Mouse (Mus musculus) hindbrain, postnatal 0 days (tissue): ENCODE results near the gene Nell1. TPM values are rescaled to one million over a fixed set of nuclear protein-coding genes. Genes with fewer than 3 reads are reported as not detected.
A peak's percentile ranks its signal among the peaks of the same experiment; 100 is the strongest.

Experiments
- ATAC-seq: fragments of 200-750 bp; cut with Nextera tagmentation; 2 replicates; pipeline ENCODE4 v1.8.0; 2017; ENCODE audit warnings: mild to moderate bottlenecking, moderate TSS enrichment, moderate library complexity
- DNase-seq: peaks from one replicate; pipeline ENCODE4 v3.0.0-alpha.2; 2015; ENCODE audit warnings: low spot score
- H3K27ac ChIP-seq: fragments of 300-500 bp; sonication (generic); 2 replicates; pipeline ENCODE4 v1.5.1; 2014; ENCODE audit warnings: mild to moderate bottlenecking
- H3K27me3 ChIP-seq: fragments of 300-500 bp; sonication (generic); 2 replicates; pipeline ENCODE4 v1.6.1; 2014; ENCODE audit warnings: low read length, mixed read lengths; ENCODE audit not compliant: insufficient read depth
- H3K36me3 ChIP-seq: fragments of 300-500 bp; sonication (generic); 2 replicates; pipeline ENCODE4 v1.6.1; 2014; ENCODE audit warnings: low read length, mixed read lengths; ENCODE audit not compliant: insufficient read depth
- H3K4me1 ChIP-seq: fragments of 300-500 bp; sonication (generic); 2 replicates; pipeline ENCODE4 v1.6.1; 2014; ENCODE audit warnings: antibody characterized with exemption, low read length, mixed read lengths; ENCODE audit not compliant: insufficient read depth
- H3K4me2 ChIP-seq: fragments of 300-500 bp; sonication (generic); 2 replicates; pipeline ENCODE4 v1.6.1; 2014; ENCODE audit warnings: low read depth, mild to moderate bottlenecking, low read length, moderate library complexity, mixed read lengths
- H3K4me3 ChIP-seq: fragments of 300-500 bp; sonication (generic); 2 replicates; pipeline ENCODE4 v1.5.1; 2014; ENCODE audit warnings: low read length
- H3K9ac ChIP-seq: fragments of 300-500 bp; sonication (generic); replicated peaks from 2 replicates; pipeline ENCODE4 v1.6.1; 2014; ENCODE audit warnings: mild to moderate bottlenecking, low read length, moderate library complexity, mixed read lengths
- H3K9me3 ChIP-seq: fragments of 300-500 bp; sonication (generic); 2 replicates; pipeline ENCODE4 v1.6.1; 2016; ENCODE audit warnings: low read length, mixed read lengths
- CTCF ChIP-seq: IDR thresholded peaks from 2 replicates; pipeline ENCODE4 v1.5.1; 2016; ENCODE audit warnings: antibody characterized with exemption, control low read depth, low read depth
- WGBS: fragments of 180-500 bp; shearing (Covaris S2); extraction: QIAGEN DNeasy Blood & Tissue Kit; methylation state at CpG from one replicate; pipeline ENCODE4 v1.1.7; 2014; 5-methylcytosine and 5-hydroxymethylcytosine counted together
- polyA plus RNA-seq: library from polyadenylated mRNA; unstranded; fragments of >200 nt; fragmentation: Nextera tagmentation; extraction: Ambion mirVana; gene quantifications from 2 replicates; pipeline ENCODE4 v1.2.1, GENCODE M21; 2015
- total RNA-seq: library from RNA; depleted of rRNA; stranded (reverse); fragments of >200 nt; gene quantifications from 2 replicates; pipeline ENCODE4 v1.2.3, GENCODE M21; 2014

Gene Nell1
- total and polyA plus RNA-seq, 2 experiments from 2014 or later: 37.8 to 66.4 TPM

GRCm38 (mm10) chr7:50551426-50551825, 576.8 kb downstream of the Nell1 start:
- no peak overlapping the region for H3K4me3 ChIP-seq
- H3K9me3 ChIP-seq: no peaks in the 10 kb centered on the region
- 78% methylated on average over 4 of the region's 4 CpGs for WGBS
- no peaks in the 10 kb centered on the region for H3K4me1 ChIP-seq
- DNase-seq (no peak), ATAC-seq (no peak)
- H3K9ac ChIP-seq: no peak overlapping the region
- no peak overlapping the region for H3K27ac ChIP-seq
- H3K36me3 ChIP-seq: no peaks in the 10 kb centered on the region
- no peak for TF ChIP-seq CTCF
- H3K27me3 ChIP-seq: no peaks in the 10 kb centered on the region
- no peak overlapping the region for H3K4me2 ChIP-seq

GRCm38 (mm10) chr7:50562708-50563107, 588.0 kb downstream of the Nell1 start:
- no peaks in the 10 kb centered on the region for H3K36me3 ChIP-seq
- DNase-seq (no peak), ATAC-seq (no peak)
- no peaks in the 10 kb centered on the region for H3K9me3 ChIP-seq
- no peak overlapping the region for H3K9ac ChIP-seq
- no peak overlapping the region for H3K4me3 ChIP-seq
- no peak for TF ChIP-seq CTCF
- H3K4me2 ChIP-seq: no peak overlapping the region
- H3K27me3 ChIP-seq: no peaks in the 10 kb centered on the region
- H3K4me1 ChIP-seq: no peaks in the 10 kb centered on the region
- H3K27ac ChIP-seq: no peak overlapping the region
- WGBS: 80% methylated on average over 3 of the region's 3 CpGs

- Histone ChIP-seq H3K36me3 (no peaks in the 10 kb centered on the region), H3K4me2 (no peak overlapping the region), H3K27me3 (no peaks in the 10 kb centered on the region), H3K4me3 (no peak overlapping the region), H3K9ac (no peak overlapping the region), H3K4me1 (no peaks in the 10 kb centered on the region), H3K27ac (no peak overlapping the region), H3K9me3 (no peaks in the 10 kb centered on the region)
- no peak for TF ChIP-seq CTCF
- DNase-seq (no peak), ATAC-seq (no peak)
- 53% methylated on average over 7 of the region's 7 CpGs for WGBS
Measured at GRCm38 (mm10) chr7:50573841-50574240, 599.2 kb downstream of the Nell1 start.

- H3K4me3 ChIP-seq: no peak overlapping the region
- peak; percentile 68 for ATAC-seq
- H3K27me3 ChIP-seq: no peaks in the 10 kb centered on the region
- TF ChIP-seq CTCF: no peak
- H3K9me3 ChIP-seq: no peaks in the 10 kb centered on the region
- H3K4me1 ChIP-seq: no peaks in the 10 kb centered on the region
- WGBS: 39% methylated on average over 8 of the region's 8 CpGs
- no peaks in the 10 kb centered on the region for H3K36me3 ChIP-seq
- H3K27ac ChIP-seq: no peak overlapping the region
- DNase-seq: peak; percentile 51
- H3K9ac ChIP-seq: no peak overlapping the region
- 0 out of 2 replicates have a peak overlapping the region, but pooled peaks have one; percentile 7 for H3K4me2 ChIP-seq
Measured at GRCm38 (mm10) chr7:50588642-50589424, 614.2 kb downstream of the Nell1 start.

GRCm38 (mm10) chr7:50598890-50599289, 624.2 kb downstream of the Nell1 start, which contains the start of gene 4933405O20Rik:
TSS of gene 4933405O20Rik (plus strand) at chr7:50599190.
- WGBS: 72% methylated on average over 3 of the region's 3 CpGs

GRCm38 (mm10) chr7:50614101-50614500, 639.4 kb downstream of the Nell1 start:
- ATAC-seq (no peak), DNase-seq (peak; percentile 5)
- Histone ChIP-seq H3K9me3 (no peaks in the 10 kb centered on the region), H3K4me2 (no peak overlapping the region), H3K36me3 (no peaks in the 10 kb centered on the region), H3K27me3 (no peaks in the 10 kb centered on the region), H3K4me3 (no peak overlapping the region), H3K4me1 (no peaks in the 10 kb centered on the region), H3K27ac (no peak overlapping the region), H3K9ac (no peak overlapping the region)
- 39% methylated on average over 2 of the region's 2 CpGs for WGBS
- TF ChIP-seq CTCF: no peak

More at GRCm38 (mm10) chr7:50598890-50599289, 624.2 kb downstream of the Nell1 start, which contains the start of gene 4933405O20Rik:
- H3K27ac ChIP-seq: no peak within 1 kb of the TSS
- no peaks in the 10 kb centered on the region for H3K27me3 ChIP-seq
- no peak within 1 kb of the TSS for H3K4me2 ChIP-seq
- no peak for ATAC-seq
- H3K9me3 ChIP-seq: no peaks in the 10 kb centered on the region
- no peak for TF ChIP-seq CTCF
- no peaks in the 10 kb centered on the region for H3K36me3 ChIP-seq
- no peak within 1 kb of the TSS for H3K4me3 ChIP-seq
- no peak for DNase-seq
- no peaks in the 10 kb centered on the region for H3K4me1 ChIP-seq
- no peak within 1 kb of the TSS for H3K9ac ChIP-seq

- ATAC-seq: no peak
- 48% methylated on average over 3 of the region's 3 CpGs for WGBS
- DNase-seq: no peak
- no peak for TF ChIP-seq CTCF
- no peaks in the 10 kb centered on the region for H3K4me1 ChIP-seq
- no peak overlapping the region for H3K27ac ChIP-seq
- no peak overlapping the region for H3K4me3 ChIP-seq
- H3K27me3 ChIP-seq: no peaks in the 10 kb centered on the region
- no peak overlapping the region for H3K9ac ChIP-seq
- no peaks in the 10 kb centered on the region for H3K36me3 ChIP-seq
- H3K4me2 ChIP-seq: no peak overlapping the region
- H3K9me3 ChIP-seq: no peaks in the 10 kb centered on the region
Measured at GRCm38 (mm10) chr7:50629186-50629585, 654.5 kb downstream of the Nell1 start.
